Mouse (Mus musculus) ES-E14 (cell line): Measurements from ENCODE around the gene Fancg. TPM values are rescaled to one million over a fixed set of nuclear protein-coding genes. Genes with fewer than 3 reads are reported as not detected.
A peak's percentile ranks its signal among the peaks of the same experiment; 100 is the strongest.

Source experiments
- DNase-seq: peaks from one replicate; pipeline ENCODE4 v3.0.0-alpha.2; 2013; ENCODE audit warnings: low read depth, low spot score
- H3K27ac ChIP-seq: 2 replicates; pipeline ENCODE4 v1.5.1; 2012; ENCODE audit warnings: low read depth, mild to moderate bottlenecking, low read length, moderate library complexity, mixed read lengths; ENCODE audit not compliant: poor library complexity, insufficient read depth, severe bottlenecking
- H3K36me3 ChIP-seq: 2 replicates; pipeline ENCODE4 v1.6.1; 2012; ENCODE audit warnings: mild to moderate bottlenecking, low read length, moderate library complexity, mixed read lengths; ENCODE audit not compliant: control insufficient read depth, poor library complexity, insufficient read depth, severe bottlenecking
- H3K4me1 ChIP-seq, 2 experiments: fragments of 150-350 bp in 1 of 2; sonication (generic) in 1 of 2; 2 replicates each; pipeline ENCODE4 v1.6.1; 2012; ENCODE audit warnings: low read length in 2 of 2, mild to moderate bottlenecking in 1 of 2, mixed read lengths in 1 of 2; ENCODE audit not compliant: control insufficient read depth in 2 of 2, insufficient read depth in 2 of 2, poor library complexity in 1 of 2
- H3K4me3 ChIP-seq, 2 experiments: fragments of 150-350 bp in 1 of 2; sonication (generic) in 1 of 2; 2 replicates each; pipeline ENCODE4 v1.5.1; 2012; ENCODE audit warnings: low read length in 2 of 2, low read depth in 1 of 2, mild to moderate bottlenecking in 1 of 2, mixed read lengths in 1 of 2; ENCODE audit not compliant: insufficient read depth in 1 of 2, poor library complexity in 1 of 2, severe bottlenecking in 1 of 2
- H3K9ac ChIP-seq: 2 replicates; pipeline ENCODE4 v1.6.1; 2012; ENCODE audit warnings: low read depth, mild to moderate bottlenecking, low read length, mixed read lengths; ENCODE audit not compliant: poor library complexity, insufficient read depth, severe bottlenecking
- H3K9me3 ChIP-seq: fragments of 150-350 bp; sonication (generic); 2 replicates; pipeline ENCODE4 v1.6.1; 2012; ENCODE audit warnings: low read depth, mild to moderate bottlenecking, low read length; ENCODE audit not compliant: control insufficient read depth, insufficient read depth
- CHD2 ChIP-seq: IDR thresholded peaks from 2 replicates; pipeline ENCODE4 v1.6.1; 2014; ENCODE audit warnings: mild to moderate bottlenecking, low read depth, low read length, inconsistent platforms
- HCFC1 ChIP-seq: IDR thresholded peaks from 2 replicates; pipeline ENCODE4 v1.6.1; 2012; ENCODE audit warnings: low read length, inconsistent platforms, borderline replicate concordance; ENCODE audit not compliant: insufficient read depth
- MAFK ChIP-seq: IDR thresholded peaks from 2 replicates; pipeline ENCODE4 v1.6.1; 2014; ENCODE audit warnings: mild to moderate bottlenecking, low read depth, low read length, inconsistent platforms; ENCODE audit not compliant: insufficient read depth
- ZC3H11A ChIP-seq: IDR thresholded peaks from 2 replicates; pipeline ENCODE4 v1.6.1; 2012; ENCODE audit warnings: low read depth, mild to moderate bottlenecking, inconsistent platforms, low read length, borderline replicate concordance
- ZNF384 ChIP-seq: IDR thresholded peaks from 2 replicates; pipeline ENCODE4 v1.6.1; 2012; ENCODE audit warnings: low read depth, low read length, inconsistent platforms
- in situ Hi-C, 2 experiments: fragments of 600-800 bp; cut with MboI; formaldehyde crosslinking; loops; one replicate each; pipeline ENCODE4 v1.15.1; 2025; ENCODE audit warnings: low sequenced_read_pairs in 2 of 2, inconsistent platforms in 1 of 2; ENCODE audit not compliant: unreplicated experiment in 2 of 2
- total RNA-seq: library from RNA; depleted of rRNA; stranded (reverse); fragments of 300-350 nt; gene quantifications from 2 replicates; pipeline ENCODE4 v1.2.3, GENCODE M21; 2012

The Fancg gene
- total RNA-seq, 1 experiment = 13.0 TPM

GRCm38 (mm10) chr4:43040114-43040572 is 29.8 kb upstream of the Fancg start:
- Histone ChIP-seq H3K9me3 (no peaks in the 10 kb centered on the region), H3K4me1 (peaks cover 8 to 10% of the 10 kb centered on the region in 2 experiments; a peak in 3 of 4 replicates), H3K4me3 (peak overlapping the region; percentile 77 to 81), H3K36me3 (no peaks in the 10 kb centered on the region), H3K27ac (no peak overlapping the region), H3K9ac (peak overlapping the region; percentile 67)
- peak; percentile 96 for DNase-seq
- in situ Hi-C loops = no loop called here
- TF ChIP-seq ZC3H11A = no peak
- TF ChIP-seq HCFC1 = no peak
- TF ChIP-seq MAFK = no peak
- no peak for TF ChIP-seq CHD2
- no peak for TF ChIP-seq ZNF384

GRCm38 (mm10) chr4:43039609-43040008 is 29.3 kb upstream of the Fancg start:
- H3K36me3 ChIP-seq = no peaks in the 10 kb centered on the region
- H3K27ac ChIP-seq = no peak overlapping the region
- H3K4me1 ChIP-seq = peaks cover 5 to 8% of the 10 kb centered on the region in 2 experiments; a peak in 3 of 4 replicates
- in situ Hi-C loops = no loop called here
- DNase-seq = no peak
- TF ChIP-seq MAFK = no peak
- TF ChIP-seq CHD2 = no peak
- TF ChIP-seq ZNF384 = no peak
- TF ChIP-seq ZC3H11A = no peak
- no peak for TF ChIP-seq HCFC1
- H3K9me3 ChIP-seq = no peaks in the 10 kb centered on the region
- H3K4me3 ChIP-seq = peak overlapping the region; percentile 77 to 81
- H3K9ac ChIP-seq = peak overlapping the region; percentile 67

- no peak for DNase-seq
- in situ Hi-C loops = no loop called here
- Histone ChIP-seq H3K9ac (no peak overlapping the region), H3K9me3 (no peaks in the 10 kb centered on the region), H3K4me1 (peaks cover under 1 to 2% of the 10 kb centered on the region in 2 experiments; a peak in 1 of 4 replicates), H3K27ac (no peak overlapping the region), H3K36me3 (no peaks in the 10 kb centered on the region), H3K4me3 (peak overlapping the region in 1 of 2 experiments; percentile 77; a peak in 1 of 4 replicates)
- no peak for TF ChIP-seq ZC3H11A
- TF ChIP-seq MAFK = no peak
- TF ChIP-seq CHD2 = no peak
- 0 out of 2 replicates have a peak, but pooled peaks have one; percentile 26 for TF ChIP-seq HCFC1
- peak; percentile 57 for TF ChIP-seq ZNF384
Observed at GRCm38 (mm10) chr4:43038567-43039495, 28.5 kb upstream of the Fancg start.

GRCm38 (mm10) chr4:43037860-43038566 is 27.7 kb upstream of the Fancg start:
- no peak overlapping the region for H3K4me3 ChIP-seq
- no peaks in the 10 kb centered on the region for H3K36me3 ChIP-seq
- H3K27ac ChIP-seq = no peak overlapping the region
- H3K9me3 ChIP-seq = no peaks in the 10 kb centered on the region
- in situ Hi-C loops = no loop called here
- peaks cover 0 to 3% of the 10 kb centered on the region in 2 experiments; a peak in 1 of 4 replicates for H3K4me1 ChIP-seq
- DNase-seq = no peak
- H3K9ac ChIP-seq = no peak overlapping the region
- TF ChIP-seq ZNF384 = no peak
- TF ChIP-seq CHD2 = no peak
- TF ChIP-seq MAFK = no peak
- TF ChIP-seq HCFC1 = no peak
- TF ChIP-seq ZC3H11A = no peak
